Mouse (Mus musculus) c-Kit-negative CD71-positive TER-119-positive erythroid progenitor cells, embryonic 14.5 days (primary cell): ENCODE results near the gene Cmc2.

Experiments used
- DNase-seq: peaks from one replicate; pipeline ENCODE4 v3.0.0-alpha.2; 2013; ENCODE audit warnings: low read depth, low spot score

Cmc2 gene

GRCm38 (mm10) chr8:116905836-116906235 is 15.4 kb downstream of the Cmc2 start:
- no peak for DNase-seq

GRCm38 (mm10) chr8:116905252-116905651 is 16.0 kb downstream of the Cmc2 start:
- DNase-seq: no peak

- DNase-seq: no peak
Measured at GRCm38 (mm10) chr8:116904736-116905135, 16.5 kb downstream of the Cmc2 start.

GRCm38 (mm10) chr8:116895521-116895920 is 25.7 kb downstream of the Cmc2 start:
- DNase-seq: no peak

GRCm38 (mm10) chr8:116893938-116894337 is 27.3 kb downstream of the Cmc2 start:
- DNase-seq: no peak

GRCm38 (mm10) chr8:116892636-116893035 is 28.6 kb downstream of the Cmc2 start:
- DNase-seq: no peak

- DNase-seq: no peak
Measured at GRCm38 (mm10) chr8:116892130-116892529, 29.1 kb downstream of the Cmc2 start.

- no peak for DNase-seq
Measured at GRCm38 (mm10) chr8:116891446-116891845, 29.8 kb downstream of the Cmc2 start.

- no peak for DNase-seq
Measured at GRCm38 (mm10) chr8:116887813-116888212, 33.4 kb downstream of the Cmc2 start.

- DNase-seq: no peak
Measured at GRCm38 (mm10) chr8:116881396-116881795, 39.9 kb downstream of the Cmc2 start.

GRCm38 (mm10) chr8:116875798-116876450 is 45.3 kb downstream of the Cmc2 start:
- DNase-seq: no peak

- DNase-seq: no peak
Measured at GRCm38 (mm10) chr8:116873986-116874385, 47.3 kb downstream of the Cmc2 start.

- DNase-seq: no peak
Measured at GRCm38 (mm10) chr8:116873586-116873985, 47.7 kb downstream of the Cmc2 start.

GRCm38 (mm10) chr8:116872761-116873342 is 48.4 kb downstream of the Cmc2 start:
- DNase-seq: no peak

GRCm38 (mm10) chr8:116868699-116869098 is 52.6 kb downstream of the Cmc2 start:
- DNase-seq: no peak

- no peak for DNase-seq
Measured at GRCm38 (mm10) chr8:116867321-116867720, 53.9 kb downstream of the Cmc2 start.

- peak; percentile 39 for DNase-seq
Measured at GRCm38 (mm10) chr8:116866118-116866903, 54.9 kb downstream of the Cmc2 start.

- no peak for DNase-seq
Measured at GRCm38 (mm10) chr8:116864514-116864913, 56.7 kb downstream of the Cmc2 start.

GRCm38 (mm10) chr8:116864022-116864387 is 57.2 kb downstream of the Cmc2 start:
- no peak for DNase-seq

GRCm38 (mm10) chr8:116863357-116864021 is 57.8 kb downstream of the Cmc2 start:
- DNase-seq: no peak

GRCm38 (mm10) chr8:116862191-116862590 is 59.1 kb downstream of the Cmc2 start:
- DNase-seq: no peak

GRCm38 (mm10) chr8:116852042-116852441 is 69.2 kb downstream of the Cmc2 start:
- DNase-seq: no peak
